Mouse (Mus musculus) CH12.LX (cell line): ENCODE results near the gene 1700016H13Rik.

Experiments used
- CHD1 ChIP-seq: IDR thresholded peaks from 2 replicates; pipeline ENCODE4 v1.6.1; 2012; ENCODE audit warnings: low read depth, low read length, improper control_type of control experiment, inconsistent platforms
- CTCF ChIP-seq, 2 experiments: IDR thresholded peaks in 1 of 2; conservative IDR thresholded peaks in 1 of 2; 2 replicates each; pipeline ENCODE4 v1.5.1; 2011 to 2012; ENCODE audit warnings: low read depth in 2 of 2, low read length in 2 of 2, improper control_type of control experiment in 1 of 2, inconsistent platforms in 1 of 2, mild to moderate bottlenecking in 1 of 2, moderate library complexity in 1 of 2
- E2F4 ChIP-seq: IDR thresholded peaks from 2 replicates; pipeline ENCODE4 v1.6.1; 2011; ENCODE audit warnings: low read depth, low read length, improper control_type of control experiment; ENCODE audit not compliant: insufficient replicate concordance
- GABPA ChIP-seq: IDR thresholded peaks from 2 replicates; pipeline ENCODE4 v1.6.1; 2012; ENCODE audit warnings: low read depth, low read length, improper control_type of control experiment, inconsistent platforms; ENCODE audit not compliant: insufficient replicate concordance
- HCFC1 ChIP-seq: IDR thresholded peaks from 2 replicates; pipeline ENCODE4 v1.6.1; 2012; ENCODE audit warnings: low read depth, mild to moderate bottlenecking, inconsistent platforms, low read length, improper control_type of control experiment
- MXI1 ChIP-seq: IDR thresholded peaks from 2 replicates; pipeline ENCODE4 v1.6.1; 2011; ENCODE audit warnings: mild to moderate bottlenecking, low read depth, low read length, improper control_type of control experiment
- POLR2A ChIP-seq: IDR thresholded peaks from 2 replicates; pipeline ENCODE4 v1.6.1; 2011; ENCODE audit warnings: low read depth, mild to moderate bottlenecking, improper control_type of control experiment, low read length
- RCOR1 ChIP-seq: conservative IDR thresholded peaks from 2 replicates; pipeline ENCODE4 v1.6.1; 2012; ENCODE audit warnings: low read depth, mild to moderate bottlenecking, inconsistent platforms, low read length, improper control_type of control experiment
- USF1 ChIP-seq: IDR thresholded peaks from 2 replicates; pipeline ENCODE4 v1.6.1; 2014; ENCODE audit warnings: low read depth, mild to moderate bottlenecking, inconsistent platforms, low read length, improper control_type of control experiment
- ZMIZ1 ChIP-seq: IDR thresholded peaks from 2 replicates; pipeline ENCODE4 v1.6.1; 2012; ENCODE audit warnings: low read depth, mild to moderate bottlenecking, inconsistent platforms, low read length, improper control_type of control experiment

DNA sequence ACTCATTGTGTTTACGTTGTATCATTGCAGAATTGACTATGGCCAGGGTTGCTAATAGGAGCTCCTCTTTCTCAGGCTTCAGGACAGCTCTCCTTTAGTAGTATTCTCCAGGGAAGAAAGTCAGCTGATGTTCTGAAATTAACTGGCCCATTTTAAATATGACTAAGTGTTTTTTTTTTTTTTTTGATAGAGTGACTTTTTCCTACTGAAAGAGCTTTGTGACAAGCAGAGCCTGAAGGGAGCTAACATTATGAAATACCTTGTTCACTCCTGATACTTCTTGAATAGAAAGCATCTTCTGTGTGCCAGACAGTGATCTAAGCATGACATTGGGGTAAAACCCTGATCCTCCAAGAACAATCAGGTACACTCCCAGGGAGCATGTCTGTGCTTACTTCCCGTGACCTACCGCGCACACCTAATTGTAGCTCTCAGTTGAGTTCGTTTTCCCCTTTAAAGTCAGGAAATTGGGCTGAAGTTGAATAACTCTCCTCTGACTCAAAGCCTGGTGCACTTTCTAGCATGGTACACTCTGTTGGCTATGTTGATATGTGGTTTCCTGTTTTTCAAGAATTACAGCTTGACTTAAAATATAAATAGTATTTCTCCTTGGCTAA, 42.2 kb upstream of the 1700016H13Rik start:
- TF ChIP-seq CTCF (conservative IDR thresholded peaks at IDR 0.05 in 1 of 2, IDR thresholded peaks at IDR 0.05 in 1 of 2; ENCODE audit: low read depth in 2 of 2, low read length in 2 of 2) (no peak), POLR2A (no peak), E2F4 (no peak), CHD1 (no peak), HCFC1 (no peak), MXI1 (no peak; the same call in 1 of the 2 replicates), USF1 (no peak), GABPA (no peak), RCOR1 (no peak), ZMIZ1 (no peak)
